Mouse (Mus musculus): ENCODE measurements around the gene Pcyt1a.
"Not testable (repeated sequence)": the region's sequence is repeated elsewhere in the genome, so short reads cannot be mapped to it uniquely, and the experiment has no call there.

Pcyt1a gene

GRCm38 (mm10) chr16:32472276-32473015 lies 41.7 kb downstream of the Pcyt1a start:
- no peak for DNase-seq (ENCODE audit: low spot score in 2 of 2)

DNA sequence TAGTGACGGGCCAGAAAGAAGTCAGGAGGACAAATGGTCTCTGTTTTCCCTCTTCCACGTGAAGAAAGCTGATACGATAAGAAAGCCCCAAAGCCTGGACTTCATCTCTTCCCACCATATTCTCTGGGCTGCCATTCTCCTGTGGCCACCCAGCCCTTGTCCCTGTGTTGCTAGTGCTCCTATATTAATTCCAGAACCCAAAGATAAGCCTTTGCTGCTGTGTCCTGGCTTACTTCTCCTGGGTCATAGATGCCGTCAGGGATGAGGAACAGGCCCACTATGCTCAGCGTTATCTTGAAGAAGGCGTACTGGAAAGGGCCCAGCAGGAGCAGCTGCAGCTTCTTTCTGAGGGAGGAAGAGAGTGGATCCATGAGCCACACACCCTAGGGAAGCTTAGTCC lies 46.6 kb downstream of the Pcyt1a start:
- DNase-seq (ENCODE audit: low spot score in 2 of 2) = no peak

GRCm38 (mm10) chr16:32479415-32479814 lies 48.7 kb downstream of the Pcyt1a start:
- DNase-seq (ENCODE audit: low spot score in 2 of 2) = no peak

DNA sequence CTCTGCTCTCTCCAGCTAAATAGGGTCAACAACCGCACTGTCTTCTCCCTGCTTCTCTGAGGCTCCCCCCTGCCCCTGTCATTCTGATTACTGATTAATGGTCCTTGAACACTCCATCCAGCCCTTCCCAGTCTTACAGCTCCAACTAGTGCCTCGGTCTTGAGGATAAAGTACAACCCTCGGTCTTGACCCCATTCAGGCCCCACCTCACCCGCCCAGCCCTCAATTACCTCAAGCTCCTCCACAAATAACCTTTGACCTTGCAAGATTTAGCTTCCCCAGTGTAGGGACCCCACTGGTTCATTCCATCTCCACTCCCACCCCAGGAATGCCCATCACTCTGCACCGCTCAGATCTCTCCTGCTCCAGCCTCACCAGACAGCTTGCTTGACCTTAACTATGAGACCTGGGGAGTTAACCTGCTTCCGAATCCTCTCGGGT lies 53.7 kb downstream of the Pcyt1a start:
- DNase-seq (ENCODE audit: low spot score in 2 of 2) = no peak

GRCm38 (mm10) chr16:32485209-32485608 lies 54.5 kb downstream of the Pcyt1a start:
- DNase-seq (ENCODE audit: low spot score in 2 of 2) = no peak

DNA sequence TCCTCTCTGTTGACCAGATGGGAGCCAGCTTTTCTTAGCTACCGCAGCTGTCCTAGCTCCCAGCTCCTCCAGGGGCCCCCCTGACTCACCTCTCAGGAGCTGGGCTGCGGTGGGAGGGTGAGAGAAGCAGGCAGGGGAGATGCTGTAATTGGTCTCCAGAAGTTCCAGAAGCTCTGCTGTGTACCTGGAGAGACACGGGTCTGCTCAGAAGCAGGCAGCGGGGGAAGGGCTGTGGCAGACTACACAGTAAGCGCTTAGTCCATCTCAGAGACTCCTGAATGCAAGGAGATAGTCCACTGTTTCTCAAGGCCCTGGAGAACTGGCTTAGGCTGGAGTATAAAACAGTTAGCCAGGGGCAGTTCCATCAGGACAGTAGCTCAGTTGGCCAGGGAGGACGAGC lies 55.3 kb downstream of the Pcyt1a start:
- no peak for DNase-seq (ENCODE audit: low spot score in 2 of 2)

DNA sequence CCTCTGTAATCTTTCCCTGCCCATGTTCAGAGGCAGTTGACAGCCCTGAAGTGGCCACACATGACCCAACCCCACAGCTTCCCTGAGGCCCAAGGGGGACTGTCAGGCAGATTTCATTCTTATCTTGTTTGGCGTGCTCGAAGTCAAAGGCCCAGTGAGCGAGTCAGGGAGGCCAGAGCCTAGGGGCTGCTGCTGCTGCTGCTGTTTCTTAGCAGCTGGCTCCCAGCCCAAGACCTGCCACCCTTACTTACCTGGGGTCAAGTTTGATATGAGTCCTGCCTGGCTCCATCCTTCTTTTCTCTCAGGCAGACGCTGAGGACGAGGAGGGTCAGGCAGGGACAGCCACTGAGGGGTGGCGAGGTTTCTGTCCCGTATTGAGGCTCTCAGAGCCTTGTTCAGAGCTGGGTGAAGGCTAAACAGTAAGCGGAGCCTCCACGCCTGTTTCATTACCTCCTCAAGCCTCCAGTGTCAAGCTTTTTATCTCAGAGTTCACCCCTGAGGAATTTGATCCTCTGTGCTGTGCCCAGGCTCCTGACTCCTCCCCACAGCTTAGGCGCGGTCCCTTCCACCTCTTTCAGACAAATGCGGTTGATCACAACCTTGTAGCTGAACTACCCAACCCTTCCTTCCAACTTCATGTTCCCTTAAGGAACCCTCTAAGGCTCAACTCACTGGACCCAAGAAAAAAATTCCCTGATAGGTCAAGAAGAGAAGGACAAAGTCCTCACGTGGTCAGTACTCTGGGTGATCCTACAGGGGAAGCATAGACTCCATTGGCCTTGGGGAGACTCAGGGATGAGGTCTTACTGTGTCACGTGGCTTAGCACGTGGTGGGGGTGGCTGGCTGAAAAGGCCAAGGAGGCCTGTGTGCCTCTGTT lies 56.8 kb downstream of the Pcyt1a start, which contains the start of gene Slc51a:
TSS of gene Slc51a (minus strand) at position 646 of the 878 bp plus-strand sequence.
- DNase-seq (ENCODE audit: low spot score in 2 of 2) = no peak

DNA sequence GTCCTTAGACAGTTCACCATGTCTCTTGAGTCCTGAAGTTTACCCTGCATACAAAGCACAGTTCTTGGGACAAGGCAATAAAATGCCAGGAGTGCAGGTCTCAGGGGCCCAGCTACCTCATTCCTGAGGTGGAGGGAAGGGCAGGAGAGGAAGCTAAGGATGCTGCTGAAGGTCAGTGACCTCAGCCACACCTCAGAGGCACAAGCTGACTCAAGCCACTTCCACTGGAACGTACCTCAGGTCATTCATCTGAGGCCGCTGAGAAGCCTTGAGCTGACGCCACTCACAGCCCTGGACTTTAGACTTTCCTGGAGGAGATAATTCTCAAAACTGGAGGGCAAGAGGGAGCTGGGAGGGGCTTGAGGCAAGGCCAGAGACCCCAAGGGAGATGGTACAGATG lies 58.2 kb downstream of the Pcyt1a start:
- no peak for DNase-seq (ENCODE audit: low spot score in 2 of 2)

GRCm38 (mm10) chr16:32494371-32494770 lies 63.6 kb downstream of the Pcyt1a start:
- DNase-seq (ENCODE audit: low spot score in 2 of 2) = not testable (repeated sequence)

GRCm38 (mm10) chr16:32495965-32496364 lies 65.2 kb downstream of the Pcyt1a start, which contains the start of gene Zdhhc19:
Gene Zdhhc19 (plus strand): TSS chr16:32496265.
- no peak for DNase-seq (ENCODE audit: low spot score in 2 of 2)

DNA sequence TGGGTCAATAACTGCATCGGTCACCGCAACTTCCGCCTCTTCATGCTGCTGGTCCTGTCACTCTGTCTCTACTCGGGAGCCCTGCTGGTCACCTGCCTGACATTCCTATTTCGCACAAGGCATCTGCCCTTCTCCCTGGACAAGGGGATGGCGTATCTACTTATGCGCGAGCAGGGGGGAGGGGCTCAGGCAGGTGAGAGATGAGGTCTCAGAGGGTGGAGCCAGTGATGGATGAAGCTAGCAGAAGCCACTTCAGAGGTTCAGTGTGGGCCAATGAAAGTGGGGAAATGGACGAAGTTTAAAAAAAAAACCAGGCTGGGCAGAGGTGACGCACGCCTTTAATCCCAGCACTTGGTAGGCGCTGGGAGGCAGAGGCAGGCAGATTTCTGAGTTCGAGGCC lies 68.3 kb downstream of the Pcyt1a start:
- no peak for DNase-seq (ENCODE audit: low spot score in 2 of 2)

DNA sequence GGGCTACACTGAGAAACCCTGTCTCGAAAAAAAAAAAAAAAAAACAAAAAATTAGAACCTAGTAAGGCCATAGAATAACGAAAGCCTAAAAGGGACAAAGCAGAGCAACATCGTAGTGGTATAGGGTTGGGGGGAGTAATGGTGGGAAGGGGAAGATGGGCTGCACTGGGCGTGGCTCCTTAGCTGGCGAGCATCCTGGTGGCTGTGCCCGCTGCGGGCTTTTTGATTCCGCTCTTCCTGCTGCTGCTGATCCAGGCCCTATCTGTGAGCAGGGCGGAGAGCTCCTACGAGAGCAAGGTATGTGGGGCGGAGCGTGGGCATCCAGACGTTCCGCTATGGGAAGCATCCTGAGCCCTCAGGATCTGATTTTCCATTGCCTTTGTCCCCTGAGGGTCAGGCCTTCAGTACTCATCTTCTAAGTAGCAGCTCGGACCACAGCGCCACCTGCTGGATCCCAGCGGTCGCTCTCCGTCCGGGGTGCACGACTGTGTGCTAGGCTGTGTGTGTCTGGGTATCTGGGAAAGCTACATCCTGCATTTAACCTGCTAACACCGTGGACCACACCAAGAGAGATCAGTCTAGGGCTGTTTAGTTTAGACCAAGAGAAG lies 68.8 kb downstream of the Pcyt1a start:
- DNase-seq (ENCODE audit: low spot score in 2 of 2) = peak; percentile 77 to 82

- DNase-seq (ENCODE audit: low spot score in 2 of 2) = no peak
Measured at GRCm38 (mm10) chr16:32501459-32501858, 70.7 kb downstream of the Pcyt1a start.

DNA sequence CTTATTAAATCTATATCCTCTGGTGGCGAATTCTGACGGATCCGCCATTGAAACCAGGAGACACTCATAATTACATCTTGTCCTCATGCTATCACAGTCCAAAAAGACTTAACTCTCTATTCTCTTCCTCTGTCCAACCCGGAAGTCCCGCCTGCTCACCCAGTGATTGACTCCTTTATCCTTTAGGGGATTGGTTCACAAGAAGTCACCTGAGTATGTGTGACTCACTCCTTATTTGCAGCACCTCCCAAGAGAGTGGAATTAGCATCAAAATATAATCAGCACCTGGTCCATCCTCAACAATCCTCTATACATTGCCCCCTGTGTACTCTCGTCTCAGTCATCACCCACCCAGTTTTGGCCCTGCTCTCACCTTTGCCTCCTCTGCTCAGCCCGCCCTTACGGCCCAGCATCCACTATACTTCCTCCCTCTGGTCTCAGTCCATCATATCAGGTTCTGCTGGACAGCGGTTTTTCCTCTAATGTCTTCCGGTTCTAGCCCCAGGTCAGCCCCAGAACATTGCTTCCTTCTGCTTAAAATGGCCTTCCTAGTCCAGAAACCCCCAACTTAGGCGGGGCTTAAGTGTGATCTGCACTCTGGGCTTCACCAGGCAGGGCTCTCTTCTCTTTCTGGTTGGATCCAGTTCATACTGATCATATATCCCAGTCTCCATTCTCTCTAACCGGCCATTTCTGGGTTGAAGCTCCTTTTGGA lies 72.1 kb downstream of the Pcyt1a start:
- no peak for DNase-seq (ENCODE audit: low spot score in 2 of 2)

DNA sequence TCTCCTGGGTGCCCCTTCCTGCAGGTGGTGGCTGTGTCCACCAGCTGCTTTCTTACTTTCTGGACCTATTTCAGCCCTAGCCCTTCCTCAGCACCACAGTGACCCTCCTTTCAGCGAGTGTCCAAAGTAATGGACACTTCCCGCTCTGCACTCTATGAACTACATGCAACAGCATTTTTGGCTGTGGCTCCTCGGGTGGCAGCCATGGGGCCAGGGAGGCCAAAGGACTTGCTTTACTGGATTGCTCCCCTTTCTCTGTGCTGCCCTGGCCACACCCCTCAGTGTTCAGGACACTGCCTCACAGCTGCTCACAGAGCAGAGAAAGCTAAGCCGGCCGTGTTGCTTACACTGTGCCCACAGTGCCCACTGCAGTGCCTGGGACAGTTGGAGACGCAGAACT lies 72.9 kb downstream of the Pcyt1a start:
- DNase-seq (ENCODE audit: low spot score in 2 of 2) = no peak

DNA sequence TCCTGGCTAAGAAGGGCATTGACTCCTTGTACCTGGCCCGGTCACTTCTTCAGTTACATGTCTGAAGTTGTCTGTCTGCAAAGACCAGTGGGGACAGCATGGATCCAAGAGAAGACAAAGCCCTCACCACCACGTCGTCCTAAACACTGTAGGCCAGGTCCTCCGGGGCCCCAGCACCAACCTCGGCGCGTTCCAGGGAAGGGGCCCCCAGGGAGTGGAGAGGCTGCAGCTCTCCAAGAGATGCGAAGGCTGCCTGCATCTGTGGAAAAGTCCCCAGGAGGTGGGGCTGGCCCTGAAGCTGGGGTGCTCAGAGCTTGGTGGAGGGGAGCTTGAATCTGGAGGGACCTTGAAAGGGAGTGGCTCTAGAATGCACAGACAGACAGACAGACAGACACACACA lies 75.6 kb downstream of the Pcyt1a start:
- DNase-seq (ENCODE audit: low spot score in 2 of 2) = no peak

DNA sequence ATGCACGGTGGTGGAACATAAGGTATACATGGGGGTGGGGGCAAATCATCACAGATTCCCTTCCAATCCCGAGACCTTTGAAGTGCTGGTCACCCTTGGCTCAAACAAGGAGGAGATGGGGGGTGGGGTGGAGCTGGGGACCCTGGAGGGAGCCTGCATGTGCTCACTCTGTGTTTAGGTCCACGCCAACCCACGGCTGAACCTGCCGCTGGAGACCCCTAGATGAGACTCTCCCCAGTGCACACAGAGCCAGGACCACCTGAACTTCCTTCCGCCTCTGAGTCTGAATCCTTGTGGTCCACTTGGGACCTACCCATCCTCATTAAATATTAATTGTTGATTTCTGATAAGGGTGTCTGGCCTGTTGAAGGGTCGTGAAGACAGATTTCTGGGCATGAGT lies 76.1 kb downstream of the Pcyt1a start:
- no peak for DNase-seq (ENCODE audit: low spot score in 2 of 2)

DNA sequence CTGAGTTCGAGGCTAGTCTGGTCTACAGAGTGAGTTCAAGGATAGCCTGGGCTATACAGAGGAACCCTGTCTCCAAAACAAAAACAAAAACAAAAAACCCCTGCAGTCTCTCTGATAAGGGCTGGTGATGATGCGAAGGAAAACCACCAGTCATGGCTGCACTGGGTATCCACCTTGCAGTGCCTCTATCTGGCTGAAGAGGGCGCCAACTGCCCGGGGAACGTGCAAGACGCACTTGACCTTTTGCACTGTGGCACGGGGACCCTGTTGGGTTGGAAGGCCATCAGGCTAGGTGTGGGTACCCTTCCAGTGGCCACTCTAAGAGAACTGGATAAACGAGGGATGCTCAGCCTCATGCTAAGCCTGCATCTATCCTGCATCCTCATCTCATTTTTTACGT lies 76.7 kb downstream of the Pcyt1a start:
- DNase-seq (ENCODE audit: low spot score in 2 of 2) = peak in 1 of 2 experiments; percentile 50

GRCm38 (mm10) chr16:32508035-32508434 lies 77.3 kb downstream of the Pcyt1a start:
- no peak for DNase-seq (ENCODE audit: low spot score in 2 of 2)

DNA sequence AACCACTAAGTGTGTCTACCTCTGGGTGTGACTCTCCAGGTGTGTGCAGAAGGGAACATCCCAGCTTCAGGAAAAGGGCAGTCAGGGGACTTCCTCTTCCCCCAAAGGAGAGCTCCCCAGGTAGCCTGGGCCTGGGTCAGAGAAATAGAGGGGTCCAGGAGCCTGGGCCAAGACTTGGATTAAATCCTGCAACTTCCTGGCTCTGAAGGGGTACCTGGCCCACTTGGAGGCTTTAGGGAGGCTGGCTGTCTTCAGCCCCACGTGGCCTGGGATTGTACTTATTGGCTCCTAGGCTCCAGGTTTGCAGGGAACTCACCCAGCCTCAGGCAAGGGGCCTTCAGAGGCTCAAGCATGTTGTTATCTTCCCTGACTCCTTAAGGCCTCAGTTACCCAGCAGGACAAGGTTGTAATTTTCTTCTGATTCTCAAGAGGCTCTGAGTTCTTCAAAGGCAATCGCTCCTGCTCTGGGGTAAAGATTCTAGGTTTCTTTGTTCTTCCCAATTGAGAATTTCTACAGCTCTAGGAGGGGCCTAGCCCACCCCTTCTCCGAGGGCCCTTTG lies 77.9 kb downstream of the Pcyt1a start:
- DNase-seq (ENCODE audit: low spot score in 2 of 2) = no peak

All from urinary bladder, postnatal 36 days (tissue).